Mouse (Mus musculus) retina, postnatal 1 day (tissue): ENCODE data around the gene Sypl2.

ENCODE experiments used
- DNase-seq: peaks from one replicate; pipeline ENCODE4 v3.0.0-alpha.2; 2012

The Sypl2 gene

GRCm38 (mm10) chr3:108204470-108204869 lies 22.0 kb downstream of the Sypl2 start:
- no peak for DNase-seq

DNA sequence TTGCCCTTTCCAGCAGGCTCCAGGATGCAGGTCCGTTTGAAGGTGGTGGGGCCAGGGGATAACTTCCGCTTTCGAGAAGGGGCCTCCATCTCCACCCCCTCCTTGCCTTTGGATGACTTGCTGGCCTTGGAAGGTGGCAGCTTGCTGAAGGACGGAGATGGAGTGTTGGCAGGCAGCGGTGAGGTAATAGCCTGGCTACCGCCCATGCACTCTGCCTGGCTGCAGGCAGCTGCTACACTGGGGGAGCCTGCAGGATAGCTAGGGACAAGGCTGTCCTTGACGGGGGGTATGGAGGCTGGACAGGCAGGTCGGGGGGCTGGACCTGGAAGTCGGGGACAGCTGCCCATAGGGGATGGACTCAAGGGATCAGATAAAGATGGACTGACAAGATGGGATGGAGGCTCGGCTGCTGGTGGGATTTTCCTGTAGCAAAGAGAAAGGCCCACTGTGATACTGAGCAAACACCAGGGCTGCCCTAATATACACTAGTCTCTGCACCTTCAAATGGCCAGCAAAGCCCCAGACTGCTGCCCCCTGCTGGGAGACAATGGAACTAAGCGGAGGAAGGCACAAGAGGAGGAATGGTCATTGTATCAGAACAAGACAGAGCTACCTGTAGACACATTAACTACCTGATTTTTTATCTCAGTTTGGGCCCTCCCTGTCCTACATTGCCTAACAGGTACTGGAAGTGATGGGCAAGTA lies 22.7 kb downstream of the Sypl2 start:
- DNase-seq: peak; percentile 81

- DNase-seq: no peak
Measured at GRCm38 (mm10) chr3:108203212-108203611, 23.2 kb downstream of the Sypl2 start.

GRCm38 (mm10) chr3:108202506-108202905 lies 23.9 kb downstream of the Sypl2 start:
- no peak for DNase-seq

GRCm38 (mm10) chr3:108200329-108201323 lies 25.8 kb downstream of the Sypl2 start, which contains the start of gene Cyb561d1:
Gene Cyb561d1 (minus strand): TSS chr3:108201212.
- DNase-seq: peak; percentile 94

DNA sequence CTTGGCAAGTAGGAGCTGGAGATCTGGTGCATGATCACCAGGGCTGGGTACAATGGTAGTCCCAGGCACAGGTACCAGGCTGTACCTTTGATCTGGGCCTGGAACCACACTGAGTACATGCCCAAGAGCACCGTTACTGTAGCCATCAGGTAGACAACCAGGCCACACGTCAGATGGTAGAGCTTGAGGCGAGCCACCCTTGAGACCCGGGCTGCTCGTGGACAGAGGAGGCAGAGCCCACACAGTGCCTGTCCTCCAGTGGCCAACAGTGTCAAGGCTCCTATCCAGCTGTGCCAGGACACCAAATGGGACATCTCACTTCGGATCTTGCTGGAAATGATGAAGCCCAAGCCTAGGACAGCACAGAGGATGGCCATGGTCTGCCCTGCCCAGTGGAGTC lies 27.2 kb downstream of the Sypl2 start:
- no peak for DNase-seq

- peak; percentile 77 for DNase-seq
Measured at GRCm38 (mm10) chr3:108197066-108197497, 29.4 kb downstream of the Sypl2 start.

- no peak for DNase-seq
Measured at GRCm38 (mm10) chr3:108195941-108196590, 30.4 kb downstream of the Sypl2 start.

DNA sequence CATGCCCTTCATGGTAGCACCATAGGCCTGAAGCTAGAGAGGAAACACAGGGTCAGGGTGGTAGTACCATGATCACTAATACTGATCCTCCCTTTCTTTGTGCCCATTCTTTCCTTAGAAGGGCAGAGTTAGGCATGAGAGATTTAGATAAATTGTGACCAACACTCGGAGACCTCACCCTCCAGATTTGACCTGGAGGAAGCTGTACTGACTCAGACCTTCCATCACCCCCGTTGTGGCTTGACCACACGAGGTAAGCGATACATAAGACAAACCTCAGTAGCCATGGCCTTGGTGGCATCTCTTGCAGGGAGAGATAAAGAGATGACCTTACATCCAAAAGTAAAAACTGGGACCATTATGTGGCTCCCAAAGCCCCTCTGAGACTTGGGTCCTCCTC lies 31.2 kb downstream of the Sypl2 start:
- no peak for DNase-seq

- no peak for DNase-seq
Measured at GRCm38 (mm10) chr3:108193686-108194085, 32.8 kb downstream of the Sypl2 start.

- no peak for DNase-seq
Measured at GRCm38 (mm10) chr3:108189897-108190296, 36.6 kb downstream of the Sypl2 start.

- no peak for DNase-seq
Measured at GRCm38 (mm10) chr3:108188716-108189490, 37.5 kb downstream of the Sypl2 start.

- no peak for DNase-seq
Measured at GRCm38 (mm10) chr3:108187111-108187795, 39.2 kb downstream of the Sypl2 start.

DNA sequence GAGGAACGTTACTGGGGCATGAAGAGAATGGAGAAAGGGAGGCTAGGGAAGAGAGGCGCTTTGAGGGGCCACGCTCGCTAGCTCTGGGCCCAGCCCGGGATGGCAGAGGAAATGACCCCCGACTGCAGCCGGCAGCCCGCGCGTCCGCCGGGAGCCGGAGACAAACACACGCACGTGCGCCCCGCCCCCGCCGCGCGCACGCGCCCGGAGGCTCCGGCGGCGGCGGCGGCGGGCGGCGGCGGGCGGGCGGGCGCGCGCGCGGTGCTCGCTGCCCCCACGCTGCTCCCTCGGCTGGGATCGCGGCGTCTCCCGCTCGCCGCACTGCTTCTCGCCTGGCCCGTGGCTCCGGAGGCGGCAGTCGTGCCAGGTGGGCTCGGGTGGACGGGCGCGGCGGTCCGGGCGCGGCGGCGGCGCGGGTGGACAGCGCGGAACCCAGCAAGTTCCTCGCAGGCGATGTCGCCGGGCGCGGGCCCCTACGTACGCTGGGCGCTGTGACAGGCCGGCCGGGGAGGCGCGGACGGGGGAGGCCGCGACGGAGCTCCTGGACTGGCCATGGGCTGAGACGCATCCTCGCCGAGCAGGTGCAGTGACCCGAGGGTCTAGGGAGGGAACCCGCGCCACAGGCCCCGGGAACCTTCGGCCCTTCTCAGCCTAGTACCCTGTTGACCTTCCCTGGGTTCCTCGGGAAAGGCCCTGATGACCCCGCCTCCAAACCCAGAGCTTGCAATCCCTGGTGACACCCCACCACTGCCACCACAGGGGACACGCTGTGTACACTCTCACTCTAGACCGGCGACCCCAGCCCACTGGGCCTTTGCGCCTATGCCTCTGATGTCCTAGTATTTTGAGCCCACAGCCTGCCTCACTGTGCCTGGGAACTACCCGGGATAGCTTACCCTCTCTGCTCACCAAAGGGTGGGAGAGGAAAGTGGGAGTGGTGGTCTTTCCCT lies 40.1 kb downstream of the Sypl2 start, which contains the start of gene Amigo1:
Gene Amigo1, plus strand, starts transcription at position 238 of the 950 bp plus-strand sequence.
- peak; percentile 75 for DNase-seq

DNA sequence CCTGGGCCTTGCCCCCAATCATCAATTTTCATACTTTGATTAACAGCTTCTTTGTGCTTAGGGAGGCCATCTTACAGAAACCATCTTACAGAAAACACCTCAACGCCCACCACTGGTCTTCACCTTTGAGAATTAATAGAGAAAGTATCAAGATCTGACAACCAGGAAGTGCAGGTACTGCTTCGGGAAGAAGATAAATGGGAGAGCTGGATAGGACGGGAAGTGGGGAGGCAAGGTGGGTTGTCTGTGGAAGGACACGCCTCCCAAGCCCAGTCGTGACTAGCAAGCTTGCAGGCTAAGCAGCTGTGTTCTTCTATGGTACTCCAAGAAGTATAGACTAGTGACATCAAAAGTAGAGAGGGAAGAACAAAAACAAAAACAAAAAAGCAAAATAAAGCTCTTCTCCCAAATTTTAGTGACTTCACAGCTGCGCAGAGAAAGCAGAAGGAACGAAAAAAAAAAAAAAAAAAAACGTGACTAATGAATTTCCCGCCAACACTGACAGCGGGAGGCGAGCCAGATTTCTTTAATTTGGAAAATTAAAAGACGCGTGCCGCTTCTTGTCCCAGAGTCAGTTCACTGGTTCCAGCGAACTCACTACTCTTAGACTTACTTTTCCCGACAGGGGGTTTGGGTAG lies 40.9 kb downstream of the Sypl2 start:
- DNase-seq: no peak

GRCm38 (mm10) chr3:108184742-108185141 lies 41.7 kb downstream of the Sypl2 start:
- no peak for DNase-seq

- no peak for DNase-seq
Measured at GRCm38 (mm10) chr3:108180514-108180913, 45.9 kb downstream of the Sypl2 start.

GRCm38 (mm10) chr3:108178756-108179715 lies 47.4 kb downstream of the Sypl2 start:
- DNase-seq: no peak
